Mouse (Mus musculus): ENCODE data around the gene Aig1. TPM values are rescaled to one million over a fixed set of nuclear protein-coding genes. Genes with fewer than 3 reads are reported as not detected.

Aig1 gene
- polyA plus RNA-seq, 1 experiment from 2014 or later: 22.6 TPM

DNA sequence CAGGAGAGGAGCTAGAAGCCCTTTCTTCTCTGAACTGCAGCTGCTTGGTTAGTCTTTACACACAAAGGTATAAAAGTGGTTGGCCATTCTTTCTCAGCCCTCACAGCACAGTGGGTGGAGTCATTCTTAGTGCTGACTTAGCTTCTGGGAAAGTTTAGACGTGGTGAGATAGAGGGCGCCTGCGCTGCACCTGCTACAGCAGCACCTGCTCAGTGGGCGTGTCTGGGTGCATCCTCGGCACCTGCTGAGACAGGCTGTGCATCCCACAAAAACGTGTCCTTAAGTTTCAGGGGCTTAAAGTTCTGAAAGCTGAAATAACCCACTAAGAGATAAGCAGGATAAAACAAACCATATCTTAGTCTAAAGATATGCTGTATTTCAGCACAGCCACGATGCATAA is 227.0 kb downstream of the Aig1 start:
- Histone ChIP-seq H3K27ac (replicated peaks; ENCODE audit: low read depth, low read length) (no peak overlapping the region), H3K36me3 (replicated peaks; ENCODE audit: control insufficient read depth, insufficient read depth, low read depth, low read length) (no peaks in the 10 kb centered on the region), H3K4me2 (ENCODE audit: low read depth, low read length) (no peak overlapping the region), H3K27me3 (ENCODE audit: control insufficient read depth, insufficient read depth, low read length) (no peaks in the 10 kb centered on the region), H3K4me3 (ENCODE audit: low read depth, low read length) (no peak overlapping the region), H3K4me1 (ENCODE audit: control insufficient read depth, insufficient read depth, low read length) (no peaks in the 10 kb centered on the region), H3K9ac (replicated peaks; ENCODE audit: low read length) (no peak overlapping the region), H3K9me3 (replicated peaks; ENCODE audit: control insufficient read depth, low read length) (no peaks in the 10 kb centered on the region)
- DNase-seq (ENCODE audit: low spot score) (no peak), ATAC-seq (replicated peaks; ENCODE audit: insufficient number of reproducible peaks, low FRiP score, low TSS enrichment, low read depth) (no peak)
- WGBS: 23% methylated on average over 7 of the region's 7 CpGs

DNA sequence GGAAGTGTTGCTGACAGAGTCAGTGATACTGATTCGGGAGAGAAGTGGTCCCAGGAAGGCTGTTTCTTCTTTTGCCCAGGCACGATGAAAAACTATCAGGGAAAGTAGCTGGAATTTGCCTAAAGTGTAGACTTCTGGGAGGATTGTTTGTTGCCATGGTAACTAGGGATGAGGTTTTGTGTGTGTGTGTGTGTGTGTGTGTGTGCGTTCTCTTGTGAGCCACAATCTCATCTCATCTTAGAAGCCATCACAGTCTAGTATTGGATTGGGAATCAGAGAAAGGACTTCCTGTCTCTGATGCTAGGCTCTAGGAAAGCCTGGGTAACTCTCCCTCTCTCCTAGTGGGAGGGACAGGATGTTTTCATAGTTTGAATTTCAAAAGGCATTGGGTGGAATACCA is 237.0 kb downstream of the Aig1 start:
- no peak overlapping the region for H3K4me2 ChIP-seq (ENCODE audit: low read depth, low read length)
- no peaks in the 10 kb centered on the region for H3K36me3 ChIP-seq (replicated peaks; ENCODE audit: control insufficient read depth, insufficient read depth, low read depth, low read length)
- ATAC-seq (replicated peaks; ENCODE audit: insufficient number of reproducible peaks, low FRiP score, low TSS enrichment, low read depth) (no peak), DNase-seq (ENCODE audit: low spot score) (peak; percentile 21)
- H3K4me3 ChIP-seq (ENCODE audit: low read depth, low read length): no peak overlapping the region
- H3K27me3 ChIP-seq (ENCODE audit: control insufficient read depth, insufficient read depth, low read length): no peaks in the 10 kb centered on the region
- 57% methylated on average over 3 of the region's 3 CpGs for WGBS
- no peak overlapping the region for H3K9ac ChIP-seq (replicated peaks; ENCODE audit: low read length)
- no peaks in the 10 kb centered on the region for H3K4me1 ChIP-seq (ENCODE audit: control insufficient read depth, insufficient read depth, low read length)
- no peak overlapping the region for H3K27ac ChIP-seq (replicated peaks; ENCODE audit: low read depth, low read length)
- no peaks in the 10 kb centered on the region for H3K9me3 ChIP-seq (replicated peaks; ENCODE audit: control insufficient read depth, low read length)

DNA sequence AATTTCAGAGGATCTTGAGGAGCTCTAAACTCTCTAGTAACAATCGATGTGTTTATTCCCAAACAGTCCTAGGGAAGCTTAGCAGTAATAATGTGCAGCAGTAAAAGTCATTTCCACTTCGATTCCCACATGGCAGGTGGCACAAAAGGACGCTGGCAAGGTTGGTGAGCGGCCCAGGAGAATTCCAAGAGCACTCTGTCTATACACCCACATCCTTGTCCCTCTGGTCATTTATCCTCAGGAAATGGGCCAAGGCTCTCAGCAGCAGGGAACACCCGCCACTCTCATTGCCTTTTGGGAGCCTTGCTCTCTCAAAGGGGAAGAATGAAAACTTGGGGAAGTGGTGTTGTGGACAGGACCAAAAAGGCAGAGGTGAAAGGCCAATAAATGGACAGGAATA is 245.0 kb downstream of the Aig1 start:
- Histone ChIP-seq H3K27ac (replicated peaks; ENCODE audit: low read depth, low read length) (no peak overlapping the region), H3K9me3 (replicated peaks; ENCODE audit: control insufficient read depth, low read length) (no peaks in the 10 kb centered on the region), H3K27me3 (ENCODE audit: control insufficient read depth, insufficient read depth, low read length) (no peaks in the 10 kb centered on the region), H3K9ac (replicated peaks; ENCODE audit: low read length) (no peak overlapping the region), H3K4me1 (ENCODE audit: control insufficient read depth, insufficient read depth, low read length) (no peaks in the 10 kb centered on the region), H3K4me3 (ENCODE audit: low read depth, low read length) (no peak overlapping the region), H3K36me3 (replicated peaks; ENCODE audit: control insufficient read depth, insufficient read depth, low read depth, low read length) (no peaks in the 10 kb centered on the region), H3K4me2 (ENCODE audit: low read depth, low read length) (no peak overlapping the region)
- no peak for ATAC-seq (replicated peaks; ENCODE audit: insufficient number of reproducible peaks, low FRiP score, low TSS enrichment, low read depth)
- WGBS: 84% methylated on average over 5 of the region's 5 CpGs
- DNase-seq (ENCODE audit: low spot score): no peak

DNA sequence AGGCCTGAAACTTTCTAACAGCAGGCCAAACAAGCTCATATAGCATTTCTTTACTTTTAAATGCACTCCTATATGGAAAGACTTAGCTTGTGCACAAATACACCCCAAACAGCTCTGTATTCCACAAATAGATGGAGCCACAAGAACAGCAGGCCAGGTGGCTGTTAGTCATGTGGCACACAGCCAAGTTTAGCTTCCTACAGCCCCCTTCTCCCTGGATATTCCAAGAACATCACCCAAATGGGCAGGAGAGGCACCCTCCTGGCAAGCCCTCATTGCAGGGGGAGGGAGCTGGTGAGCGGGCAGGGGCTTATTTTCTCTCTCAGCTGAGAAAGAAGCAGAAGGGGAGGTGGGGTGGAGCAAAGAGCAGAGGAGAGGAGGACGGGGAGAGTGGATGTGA is 267.9 kb downstream of the Aig1 start:
- DNase-seq (ENCODE audit: low spot score): no peak
- H3K4me2 ChIP-seq (ENCODE audit: low read depth, low read length): no peak overlapping the region
- H3K9ac ChIP-seq (replicated peaks; ENCODE audit: low read length): no peak overlapping the region
- H3K4me3 ChIP-seq (ENCODE audit: low read depth, low read length): no peak overlapping the region
- ATAC-seq (replicated peaks; ENCODE audit: insufficient number of reproducible peaks, low FRiP score, low TSS enrichment, low read depth): no peak
- no peak overlapping the region for H3K27ac ChIP-seq (replicated peaks; ENCODE audit: low read depth, low read length)
- 63% methylated on average over 2 of the region's 2 CpGs for WGBS
- no peaks in the 10 kb centered on the region for H3K4me1 ChIP-seq (ENCODE audit: control insufficient read depth, insufficient read depth, low read length)
- H3K36me3 ChIP-seq (replicated peaks; ENCODE audit: control insufficient read depth, insufficient read depth, low read depth, low read length): no peaks in the 10 kb centered on the region
- no peaks in the 10 kb centered on the region for H3K9me3 ChIP-seq (replicated peaks; ENCODE audit: control insufficient read depth, low read length)
- no peaks in the 10 kb centered on the region for H3K27me3 ChIP-seq (ENCODE audit: control insufficient read depth, insufficient read depth, low read length)

DNA sequence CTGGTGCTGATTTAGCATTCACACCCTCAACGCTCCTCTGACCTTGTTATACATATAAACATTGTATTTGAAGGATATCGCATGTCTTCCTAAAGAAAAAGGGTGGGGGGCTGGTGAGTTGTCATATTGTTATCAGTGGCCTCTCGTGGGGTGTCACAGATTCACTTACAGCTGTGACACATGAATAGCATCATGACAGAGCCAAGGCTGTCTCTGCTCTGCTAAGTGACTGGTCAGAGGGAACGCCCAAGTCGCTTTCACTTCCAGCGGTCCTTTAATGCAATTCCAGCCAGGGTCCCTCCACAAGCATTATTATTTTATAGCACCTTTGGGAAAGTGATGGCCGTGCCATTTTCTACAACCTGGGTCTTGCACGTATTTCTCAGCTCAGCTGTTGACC is 271.3 kb downstream of the Aig1 start:
- Histone ChIP-seq H3K9me3 (replicated peaks; ENCODE audit: control insufficient read depth, low read length) (no peaks in the 10 kb centered on the region), H3K4me3 (ENCODE audit: low read depth, low read length) (no peak overlapping the region), H3K4me1 (ENCODE audit: control insufficient read depth, insufficient read depth, low read length) (no peaks in the 10 kb centered on the region), H3K27ac (replicated peaks; ENCODE audit: low read depth, low read length) (no peak overlapping the region), H3K9ac (replicated peaks; ENCODE audit: low read length) (no peak overlapping the region), H3K27me3 (ENCODE audit: control insufficient read depth, insufficient read depth, low read length) (no peaks in the 10 kb centered on the region), H3K4me2 (ENCODE audit: low read depth, low read length) (no peak overlapping the region), H3K36me3 (replicated peaks; ENCODE audit: control insufficient read depth, insufficient read depth, low read depth, low read length) (no peaks in the 10 kb centered on the region)
- DNase-seq (ENCODE audit: low spot score) (no peak), ATAC-seq (replicated peaks; ENCODE audit: insufficient number of reproducible peaks, low FRiP score, low TSS enrichment, low read depth) (no peak)
- 77% methylated on average over 8 of the region's 8 CpGs for WGBS

Other genes with a start within 250 kb of the Aig1 start
- 4.4 and 5.1 TPM in 2 replicates for gene Hivep2, start 97.1 kb upstream of the Aig1 start, polyA plus RNA-seq (2014; fragmentation: Nextera tagmentation; extraction: Ambion mirVana)